Mouse (Mus musculus): Measurements from ENCODE around the gene Bdh1. TPM values are rescaled to one million over a fixed set of nuclear protein-coding genes. Genes with fewer than 3 reads are reported as not detected.

Bdh1 gene
- total RNA-seq, 4 experiments from 2014 or later: 7.6 to 24.2 (median 15.5) TPM

DNA sequence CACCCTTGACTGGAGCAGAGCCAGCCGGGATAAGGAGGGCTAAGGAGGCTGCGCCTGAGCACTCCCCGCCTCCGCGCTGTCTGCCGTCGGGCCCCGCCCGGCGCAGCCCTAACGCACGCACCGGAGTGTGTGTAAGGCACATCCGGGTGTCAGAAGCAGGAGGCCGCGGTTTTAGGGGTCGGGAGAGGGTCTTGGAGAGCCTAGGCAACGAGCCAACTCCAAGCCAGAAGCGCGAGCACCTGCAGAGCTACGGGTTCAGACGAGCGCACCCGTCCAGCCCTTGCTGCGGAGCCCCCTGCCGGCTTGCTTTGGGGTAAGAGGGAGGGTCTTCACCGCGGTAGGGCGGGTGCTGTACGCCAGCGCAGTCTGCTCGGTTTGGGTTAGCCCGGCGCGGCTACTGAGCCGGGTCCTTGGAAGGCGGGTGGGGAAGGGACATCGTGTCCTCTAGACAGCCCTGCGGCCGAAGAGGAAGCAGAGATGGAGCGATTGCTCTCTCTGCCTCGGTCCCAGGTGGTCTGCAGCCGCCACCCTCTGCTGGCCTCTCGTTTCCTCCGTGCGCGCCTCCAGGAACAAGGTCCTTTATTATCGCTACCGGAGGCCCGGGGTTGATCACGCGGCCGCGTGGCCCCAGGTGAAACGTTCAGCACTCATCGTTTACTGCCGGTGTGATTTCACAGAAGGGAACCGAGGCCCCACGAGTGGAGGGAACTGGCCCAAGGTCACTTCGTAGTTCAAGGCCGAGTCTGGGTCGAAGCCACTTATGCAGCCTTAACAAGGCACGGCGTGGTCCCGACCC, 6.8 kb downstream of the Bdh1 start:
- peak; percentile 31 for DNase-seq

DNA sequence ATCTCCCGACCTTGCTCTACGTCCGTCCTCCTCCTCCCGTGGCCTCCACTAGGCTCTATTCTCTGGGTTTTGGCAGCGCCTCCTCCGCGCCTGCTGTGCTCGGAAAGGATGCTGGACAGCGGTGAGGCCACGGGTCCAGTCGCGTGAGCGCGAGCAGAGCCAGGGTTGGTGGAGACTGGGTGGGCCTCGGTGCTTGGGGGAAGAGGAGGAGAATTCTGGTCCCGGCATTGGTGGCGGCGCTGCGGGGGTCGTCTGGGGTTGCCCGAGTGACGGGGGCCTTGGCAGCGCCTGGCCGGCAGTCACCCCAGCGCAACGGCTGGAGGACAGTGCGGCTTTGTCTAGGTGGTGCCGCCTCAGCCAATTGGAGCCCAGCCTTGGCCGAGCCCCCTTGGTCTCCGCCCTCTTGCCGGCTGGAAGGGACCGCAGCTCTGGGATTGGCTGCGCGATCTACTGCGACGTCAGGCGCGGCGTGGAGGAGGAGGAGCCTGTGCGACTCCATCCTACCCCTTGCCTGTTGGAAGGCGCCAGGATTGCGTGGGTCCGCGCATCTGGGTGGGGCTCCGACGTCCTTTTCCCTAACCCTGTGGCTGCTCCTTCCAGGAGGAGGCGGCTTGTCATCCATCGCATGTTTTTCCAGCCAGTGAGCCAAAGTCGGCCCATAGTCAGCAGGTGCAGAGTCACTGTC, 7.5 kb downstream of the Bdh1 start:
- peak; percentile 92 for DNase-seq

DNA sequence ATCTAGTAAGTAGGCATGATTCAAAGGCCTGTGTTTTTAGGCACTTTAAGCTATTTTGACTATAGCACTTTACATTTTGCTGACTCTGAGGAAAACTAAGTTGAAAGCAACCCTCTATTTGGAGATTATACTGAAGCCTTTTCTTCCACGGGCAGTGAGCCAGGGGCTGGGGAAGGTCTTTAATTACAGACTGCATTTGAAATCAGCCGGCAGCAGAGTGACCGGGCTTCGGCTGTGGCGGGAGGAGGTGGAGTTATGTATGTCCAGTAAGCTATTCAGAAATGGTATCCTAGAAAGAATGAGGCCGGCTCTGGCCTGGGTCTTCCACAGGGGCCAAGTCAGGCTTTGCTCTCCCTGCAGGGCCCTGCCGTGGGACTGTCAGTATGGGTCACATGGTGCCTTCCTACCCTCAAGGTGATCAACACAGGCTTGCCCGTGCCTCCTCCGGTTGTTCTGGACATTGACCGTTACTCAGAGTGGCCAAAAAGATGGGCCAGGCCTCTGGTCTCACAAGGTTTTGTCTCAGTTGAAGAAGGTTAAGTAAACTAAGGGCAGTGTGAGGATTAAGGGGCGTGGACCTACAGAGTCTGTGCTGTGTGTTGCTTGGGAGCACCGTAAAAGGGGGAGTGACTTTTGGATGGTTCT, 11.5 kb downstream of the Bdh1 start:
- DNase-seq: no peak

DNA sequence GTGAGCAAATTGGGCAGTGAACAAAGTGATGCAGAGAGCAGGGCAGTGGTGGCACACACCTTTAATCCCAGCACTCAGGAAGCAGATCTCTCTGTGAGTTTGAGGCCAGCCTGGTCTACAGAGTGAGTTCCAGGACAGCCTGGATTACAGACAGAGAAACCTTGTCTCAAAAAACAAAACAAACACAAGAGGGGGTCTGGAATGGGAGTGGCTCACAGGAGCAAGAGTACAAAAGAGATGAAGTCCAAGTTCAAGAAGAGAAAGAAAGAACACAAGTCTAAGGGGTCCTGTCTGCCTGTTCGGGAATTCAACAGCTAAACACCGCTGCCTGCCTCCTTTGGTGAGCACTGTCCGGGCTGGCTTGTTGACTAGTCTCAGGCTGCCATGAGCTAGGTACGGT, 13.1 kb downstream of the Bdh1 start:
- DNase-seq: no peak

DNA sequence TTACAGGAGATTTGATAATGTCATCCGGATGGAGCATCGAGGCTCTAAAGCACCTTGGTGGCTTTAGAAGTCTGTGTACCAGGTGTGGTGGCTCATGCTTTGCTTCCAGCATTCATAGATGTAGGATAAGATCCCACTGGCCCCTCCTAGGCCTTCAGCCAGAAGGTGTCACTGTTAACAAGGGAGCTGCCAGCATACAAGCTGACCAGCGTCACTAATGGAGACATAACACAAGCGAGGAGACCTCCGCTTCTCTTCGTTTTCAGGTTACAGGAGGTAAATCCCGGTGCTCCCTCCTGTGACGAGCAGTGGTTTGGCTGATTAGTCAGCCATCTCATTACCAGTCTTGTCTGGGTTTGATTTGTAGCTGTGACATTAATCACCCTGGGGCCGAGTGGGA, 14.0 kb downstream of the Bdh1 start:
- no peak for DNase-seq

DNA sequence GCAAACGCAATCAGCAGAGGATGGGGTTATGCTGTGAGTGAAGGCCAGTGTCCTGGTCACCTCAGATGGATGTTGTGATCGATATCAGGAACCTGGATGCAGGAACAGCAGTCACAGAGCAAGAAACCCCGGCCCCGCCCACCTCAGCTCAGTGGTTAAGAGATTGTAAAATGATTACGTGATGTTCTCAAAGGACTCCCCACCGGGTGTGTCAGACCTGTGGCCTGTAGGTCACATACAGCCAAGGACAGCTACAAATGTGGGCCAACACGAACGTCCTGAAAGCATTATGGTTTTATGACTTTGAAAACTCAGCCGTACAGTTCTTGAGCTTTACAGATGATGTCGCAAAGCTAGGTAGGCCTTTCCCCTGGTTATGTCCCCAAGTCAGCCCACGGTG, 15.3 kb downstream of the Bdh1 start:
- no peak for DNase-seq

DNA sequence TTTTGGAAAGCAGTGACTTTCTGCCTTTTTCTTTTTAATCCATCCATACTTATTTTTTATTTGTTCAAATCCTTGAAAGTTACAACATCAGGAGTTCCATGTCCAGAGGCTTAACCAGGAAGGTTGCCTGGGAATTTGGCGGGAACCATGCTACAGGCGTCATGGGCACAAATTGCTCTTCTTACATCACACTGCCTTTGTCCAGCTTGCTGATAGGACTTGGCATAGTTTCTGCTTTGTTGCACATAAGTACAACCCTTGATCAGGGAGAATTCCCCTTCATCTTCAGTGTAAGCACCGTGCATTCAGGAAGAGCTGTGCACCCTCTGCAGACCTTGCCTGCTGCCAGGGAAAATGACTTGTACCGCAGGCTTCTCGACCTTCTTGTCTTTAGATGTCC, 17.4 kb downstream of the Bdh1 start:
- no peak for DNase-seq

DNA sequence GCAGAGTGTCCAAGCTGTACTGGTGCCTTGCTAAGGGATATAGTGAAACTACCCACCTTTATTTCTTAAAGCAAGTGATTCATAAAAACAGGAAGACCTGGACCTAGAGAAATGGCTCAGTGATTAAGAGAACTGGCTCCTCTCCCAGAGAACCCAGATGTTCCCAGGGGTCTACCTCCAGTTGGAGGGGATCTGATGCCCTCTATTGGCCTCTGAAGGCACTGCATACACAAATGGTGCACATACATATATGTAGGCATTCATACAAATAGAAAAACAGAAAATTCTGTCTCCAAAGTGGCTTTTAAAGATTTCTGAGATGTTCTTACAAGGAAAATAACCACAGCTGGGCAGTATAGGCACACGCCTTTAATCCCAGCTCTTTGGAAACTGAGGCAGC, 18.0 kb downstream of the Bdh1 start:
- DNase-seq: no peak

DNA sequence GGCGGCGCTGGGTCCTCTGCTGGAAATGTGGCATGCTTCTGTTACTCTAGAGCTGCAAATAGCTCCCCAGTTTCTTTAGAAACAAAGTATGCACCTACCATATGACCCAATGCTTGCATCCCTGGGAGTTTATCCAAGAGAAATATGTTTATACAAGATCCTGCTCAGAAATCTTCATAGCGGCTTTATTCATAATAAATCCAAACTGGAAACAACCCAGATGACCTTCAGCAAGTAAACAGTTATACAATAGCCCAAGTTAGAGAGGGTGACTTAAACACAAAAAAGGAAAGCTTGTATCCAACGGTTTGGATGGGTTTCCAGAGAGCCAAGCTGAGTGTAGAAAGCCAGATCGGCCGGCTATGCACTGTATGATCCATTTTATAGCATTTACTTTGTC, 22.4 kb downstream of the Bdh1 start:
- no peak for DNase-seq

DNA sequence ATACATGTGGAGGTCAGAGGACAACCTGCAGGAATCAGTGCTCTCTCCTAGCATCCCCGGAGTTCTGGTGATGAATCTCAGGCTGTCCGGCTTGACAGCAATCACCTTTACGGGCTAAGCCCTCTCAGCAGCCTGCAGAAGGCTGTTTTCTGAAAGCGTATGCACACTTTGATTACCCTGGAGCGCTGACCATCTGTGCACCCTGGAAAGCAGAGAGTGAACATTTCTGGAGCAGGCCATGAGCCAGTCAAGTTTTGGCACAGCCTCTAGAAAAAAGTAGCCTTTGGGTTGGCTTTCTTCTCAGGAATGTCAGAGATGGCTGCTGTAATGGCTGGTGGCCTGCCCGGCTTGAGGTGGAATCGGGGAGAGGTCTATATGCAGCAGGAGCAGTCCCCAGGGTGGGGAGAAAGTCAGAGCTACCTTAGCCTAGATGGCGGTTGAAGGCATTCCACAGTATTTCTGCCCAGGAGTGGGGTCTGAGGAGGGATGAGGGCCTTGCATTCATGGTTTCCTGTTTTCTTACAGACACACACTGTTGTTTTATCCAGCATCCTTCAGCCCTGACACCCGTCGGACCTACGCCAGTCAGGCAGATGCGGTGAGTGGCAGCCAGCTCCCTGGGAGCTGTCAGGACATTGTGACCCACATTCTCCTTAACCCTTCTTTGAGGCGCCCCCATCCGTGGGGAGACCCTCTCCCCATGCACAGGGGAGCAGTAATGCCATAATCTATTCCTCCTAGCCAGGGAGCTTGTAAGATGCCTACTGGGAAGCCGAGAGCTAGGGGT, 24.2 kb downstream of the Bdh1 start:
- DNase-seq: no peak

DNA sequence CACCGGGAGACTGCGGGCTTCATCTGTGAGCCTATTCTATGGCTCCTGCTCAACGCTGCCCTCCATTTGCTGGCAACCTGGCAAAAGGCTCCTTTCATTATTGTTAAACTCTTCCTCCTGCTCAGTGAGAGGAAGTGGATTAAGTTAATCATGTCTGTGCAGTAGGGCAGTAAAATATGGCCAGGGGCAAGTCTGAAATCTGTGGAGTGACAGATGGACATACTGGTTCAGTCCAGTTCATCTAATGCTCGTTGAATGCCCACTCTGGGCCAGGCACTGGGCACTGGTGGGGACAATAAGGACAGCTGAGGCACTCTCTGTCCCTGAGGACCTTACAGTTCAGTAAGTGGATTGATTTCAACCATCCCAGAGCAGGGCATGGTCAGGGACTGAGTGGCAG, 27.9 kb downstream of the Bdh1 start:
- no peak for DNase-seq

DNA sequence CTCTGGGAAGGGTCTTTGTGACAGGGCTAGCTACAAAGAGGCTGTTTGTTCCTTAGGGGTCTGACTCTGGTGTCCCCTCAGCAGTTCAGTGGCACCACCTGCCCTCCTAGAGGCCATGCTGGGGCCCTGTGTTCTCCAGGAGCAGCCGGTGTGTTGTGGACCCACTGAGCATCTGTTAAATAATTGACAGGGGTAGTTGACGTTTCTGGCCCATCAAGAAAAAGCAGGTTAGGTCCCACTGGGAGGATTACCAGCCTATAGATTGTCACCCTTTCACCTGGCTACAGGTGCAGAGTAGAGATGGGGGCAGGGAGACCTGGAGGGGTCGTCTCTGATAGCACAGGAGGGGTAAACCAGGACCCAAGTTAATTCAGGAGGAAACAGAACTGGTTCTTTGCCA, 29.2 kb downstream of the Bdh1 start:
- no peak for DNase-seq

DNA sequence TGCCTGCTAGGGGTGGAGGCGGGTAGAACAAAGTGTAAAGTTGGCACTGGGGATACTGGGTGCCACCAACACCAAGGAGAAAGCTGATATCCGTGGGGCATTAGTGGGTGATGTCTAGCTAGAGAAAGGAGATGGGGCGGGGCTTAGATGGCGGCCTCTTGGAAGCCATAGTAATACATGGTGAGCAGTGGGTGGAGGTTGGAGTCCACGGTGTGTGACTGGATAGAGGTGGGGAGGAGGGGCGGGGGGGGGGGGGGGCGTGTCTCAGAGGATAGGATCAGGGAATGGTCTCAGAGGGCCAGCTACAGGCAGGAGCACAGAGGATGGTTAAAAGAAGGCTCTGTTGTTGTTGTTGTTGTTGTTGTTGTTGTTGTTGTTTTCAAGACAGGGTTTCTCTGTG, 30.4 kb downstream of the Bdh1 start:
- no peak for DNase-seq

DNA sequence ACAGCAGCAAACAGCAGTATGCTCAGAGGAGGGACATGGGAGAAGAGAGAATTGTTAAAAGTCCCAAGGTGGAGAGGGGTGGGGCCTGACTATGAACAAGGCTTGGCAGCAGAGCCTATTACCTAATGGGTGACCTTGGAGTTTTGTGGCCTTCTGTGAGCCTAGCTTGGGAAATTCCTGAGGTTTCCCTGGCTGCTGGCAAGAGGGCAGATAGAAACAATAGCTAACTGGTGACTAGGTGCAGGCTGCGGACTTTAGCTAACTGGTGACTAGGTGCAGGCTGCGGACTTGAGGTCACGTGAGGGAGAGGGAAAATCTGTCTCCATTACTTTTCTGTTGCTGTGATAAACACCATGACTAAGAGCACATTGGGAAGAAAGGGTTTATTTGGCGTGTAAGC, 31.9 kb downstream of the Bdh1 start:
- peak; percentile 84 for DNase-seq

DNA sequence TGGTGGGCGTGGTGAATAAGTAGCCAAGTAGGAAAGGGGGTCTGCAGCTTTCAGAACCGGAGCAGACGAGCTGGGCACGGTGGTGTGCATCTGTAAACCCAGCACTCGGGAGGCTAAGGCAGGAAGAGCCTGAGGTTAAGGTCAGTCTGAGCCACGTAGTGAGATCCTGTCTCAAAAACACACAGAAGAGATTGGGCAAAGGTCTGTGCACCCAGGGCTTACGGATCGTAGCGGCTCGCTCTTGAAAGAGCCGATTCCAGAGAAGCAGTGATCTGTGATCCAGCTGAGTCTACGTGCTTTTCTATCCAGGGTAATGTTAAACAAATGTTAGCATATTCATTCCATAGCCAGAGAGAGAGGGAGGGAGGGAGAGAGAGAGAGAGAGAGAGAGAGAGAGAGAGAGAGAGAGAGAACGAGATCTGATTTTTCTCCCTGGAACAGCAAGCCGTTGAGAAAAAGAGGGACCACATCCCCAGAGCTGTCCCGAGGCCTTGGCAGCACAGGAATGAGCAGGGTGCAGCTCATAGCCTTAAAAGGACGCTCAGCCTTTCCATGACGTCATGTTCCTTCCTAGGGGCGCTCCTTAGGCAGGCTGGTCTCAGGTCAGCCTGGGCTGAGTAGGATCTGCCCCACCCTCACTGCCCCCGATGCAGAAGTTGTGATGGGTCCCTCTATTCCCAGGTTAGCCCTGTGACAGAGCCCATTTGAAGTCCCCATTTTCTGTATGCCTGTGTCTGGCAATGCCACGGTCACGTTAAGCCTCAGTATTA, 33.4 kb downstream of the Bdh1 start:
- no peak for DNase-seq

DNA sequence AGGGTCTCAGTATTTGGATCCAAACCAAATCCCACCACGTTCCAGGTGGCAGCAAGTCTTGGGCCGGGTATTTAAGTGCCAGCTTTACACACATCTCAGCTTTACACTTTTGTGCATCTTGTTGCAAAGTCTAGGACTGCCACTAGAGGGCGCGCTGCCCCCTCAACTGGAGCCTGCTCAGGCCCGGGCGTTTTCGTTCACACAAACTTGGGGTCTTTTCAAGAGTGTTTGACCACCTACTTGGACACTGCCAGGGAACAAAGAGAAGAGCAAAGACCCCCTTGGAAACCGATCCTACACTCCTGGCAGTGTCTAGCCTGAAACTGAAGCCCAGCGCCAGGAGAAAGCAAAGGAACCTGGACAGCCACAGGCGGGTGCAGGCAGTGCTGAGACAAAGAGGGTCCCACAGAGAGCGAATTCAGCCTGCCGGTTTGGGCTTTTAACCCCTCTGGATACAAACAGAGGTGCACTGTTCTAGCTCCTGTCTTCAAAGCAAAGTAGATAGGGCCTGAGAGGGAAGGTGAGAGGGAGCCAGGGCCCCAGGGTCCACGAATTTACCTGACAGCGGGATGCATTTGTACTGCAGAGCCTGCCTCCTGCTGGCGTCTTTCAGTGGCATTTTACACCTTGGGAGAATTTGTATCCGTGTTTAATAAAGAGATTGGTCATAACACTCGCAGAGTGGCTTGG, 36.3 kb downstream of the Bdh1 start:
- peak; percentile 52 for DNase-seq

DNA sequence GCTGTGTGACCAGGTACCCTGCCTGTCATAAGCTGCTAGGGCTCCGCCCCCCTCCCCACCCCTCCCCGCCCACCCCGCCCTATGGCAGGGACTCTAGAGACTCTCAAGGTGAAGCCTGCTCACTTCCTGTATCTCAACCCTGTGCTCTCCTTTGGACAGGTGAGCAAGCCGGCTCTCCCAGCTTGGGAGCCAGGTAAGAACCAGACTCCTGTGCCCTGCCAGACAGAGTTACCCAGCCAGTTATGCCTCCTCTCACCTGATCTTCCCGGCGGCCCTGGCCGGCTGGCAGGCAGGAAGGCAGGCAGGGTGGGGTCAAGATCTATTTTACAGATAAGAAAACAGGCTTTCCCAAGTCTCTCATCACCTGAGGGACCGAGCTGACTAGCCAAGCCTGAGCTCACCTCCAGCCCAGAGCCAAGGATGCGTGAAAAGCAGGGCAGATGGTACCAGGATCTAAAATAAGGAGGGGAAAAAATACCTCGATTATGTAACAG, 37.9 kb downstream of the Bdh1 start:
- no peak for DNase-seq

DNA sequence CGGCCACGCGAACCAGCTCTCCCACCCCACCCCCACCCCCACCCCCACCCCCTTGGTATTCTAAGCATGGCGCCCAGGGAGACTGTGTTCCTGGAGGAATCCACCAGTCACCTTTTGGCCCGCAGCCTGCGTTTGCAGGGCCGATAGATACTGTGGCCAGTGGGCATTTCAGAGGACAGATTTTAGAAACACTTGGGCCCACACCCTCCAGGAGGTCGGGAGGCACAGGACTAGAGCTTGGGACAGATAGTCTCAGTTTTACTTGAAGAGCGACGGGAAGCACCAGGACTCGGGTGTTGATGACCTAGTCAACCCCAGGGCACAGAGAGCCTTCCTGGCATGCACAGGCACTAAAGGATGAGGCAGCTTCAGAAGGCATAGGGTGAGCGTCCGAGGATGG, 38.4 kb downstream of the Bdh1 start:
- no peak for DNase-seq

DNA sequence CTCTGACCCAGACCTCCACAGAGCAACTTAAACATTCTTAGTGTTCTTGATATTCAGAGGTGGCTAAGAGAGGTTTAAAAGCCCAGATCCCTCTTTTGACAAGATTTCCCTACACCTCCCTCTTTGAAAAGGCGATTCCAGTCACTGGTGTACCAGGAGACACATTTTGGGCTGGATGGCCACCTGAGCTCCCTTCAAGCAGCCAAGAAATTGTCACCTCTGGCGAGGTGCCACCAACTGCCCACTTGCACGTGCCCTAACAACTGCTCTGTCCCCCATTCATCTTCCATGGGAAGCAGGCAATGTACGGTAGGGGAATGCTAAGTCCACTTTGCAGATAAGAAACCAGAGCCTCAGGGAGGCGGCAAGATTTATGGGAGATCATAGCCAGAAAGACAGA, 39.0 kb downstream of the Bdh1 start:
- no peak for DNase-seq

DNA sequence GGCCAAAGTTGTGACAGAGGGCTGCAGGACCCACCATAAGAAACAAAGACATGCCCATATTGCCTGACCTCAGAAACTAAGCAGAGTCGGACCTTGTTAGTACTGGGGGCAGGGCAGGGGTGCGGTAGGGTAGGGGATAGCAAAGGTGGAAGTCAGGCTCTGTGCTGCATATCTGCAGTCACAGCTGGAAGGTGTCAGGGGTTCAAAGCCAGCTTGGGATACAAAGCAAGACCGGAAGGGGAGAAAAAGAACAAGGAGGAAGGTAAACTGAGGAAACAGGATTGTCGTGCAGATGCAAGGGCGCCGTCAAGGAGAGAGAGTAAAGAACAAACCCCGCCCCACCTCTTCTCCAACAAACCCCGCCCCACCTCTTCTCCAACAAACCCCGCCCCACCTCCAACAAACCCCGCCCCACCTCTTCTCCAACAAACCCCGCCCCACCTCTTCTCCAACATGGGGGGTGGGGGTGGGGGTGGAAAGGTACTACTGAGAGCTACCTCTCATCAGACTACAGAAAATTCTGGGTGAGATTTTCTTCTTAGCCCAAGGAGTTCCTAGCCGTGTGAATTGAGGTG, 40.1 kb downstream of the Bdh1 start:
- DNase-seq: no peak

DNA sequence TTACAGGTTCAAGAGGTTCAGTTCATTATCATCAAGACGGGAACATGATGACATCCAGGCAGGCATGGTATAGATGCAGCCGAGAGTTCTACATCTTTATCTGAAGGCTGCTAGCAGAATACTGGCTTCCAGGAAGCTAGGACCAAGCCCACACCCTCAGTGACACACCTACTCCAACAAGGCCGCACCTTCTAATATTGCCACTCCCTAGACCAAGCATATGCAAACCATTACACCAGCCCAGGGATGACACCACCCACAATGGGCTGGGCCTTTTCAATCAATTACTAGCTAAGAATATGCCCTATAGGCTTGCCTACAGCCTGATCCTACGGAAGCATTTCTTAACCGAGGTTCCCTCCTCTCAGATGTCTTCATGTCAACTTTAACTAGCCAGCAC, 42.9 kb downstream of the Bdh1 start:
- DNase-seq: no peak

All from adrenal gland, adult 8-10 months (tissue).